Mouse (Mus musculus) C2C12 (cell line): ENCODE data around the gene Kif13a. TPM values are rescaled to one million over a fixed set of nuclear protein-coding genes. Genes with fewer than 3 reads are reported as not detected.

ENCODE experiments used
- H3K27me3 ChIP-seq: one replicate; pipeline ENCODE4 v1.6.1; 2011; ENCODE audit not compliant: control insufficient read depth, insufficient read depth, insufficient read length
- H3K36me3 ChIP-seq: one replicate; pipeline ENCODE4 v1.6.1; 2011; ENCODE audit not compliant: control insufficient read depth, insufficient read depth
- H3K4me3 ChIP-seq: one replicate; pipeline ENCODE4 v1.5.1; 2011; ENCODE audit warnings: mild to moderate bottlenecking, control low read depth; ENCODE audit not compliant: poor library complexity, insufficient read depth, severe bottlenecking
- H3K79me2 ChIP-seq: one replicate; pipeline ENCODE4 v1.6.1; 2011; ENCODE audit not compliant: control insufficient read depth, insufficient read depth
- H3K79me3 ChIP-seq: one replicate; pipeline ENCODE4 v1.6.1; 2011; ENCODE audit warnings: low read depth, control low read depth
- H3ac ChIP-seq: one replicate; pipeline ENCODE3; 2011; ENCODE audit warnings: low read depth; ENCODE audit not compliant: control insufficient read depth, insufficient read length
- CEBPB ChIP-seq: IDR thresholded peaks from one replicate; pipeline ENCODE4 v1.6.1; 2011; ENCODE audit warnings: low read depth, mild to moderate bottlenecking, control low read depth, moderate library complexity
- CTCF ChIP-seq: IDR thresholded peaks from one replicate; pipeline ENCODE4 v1.5.1; 2011; ENCODE audit not compliant: control insufficient read depth, insufficient read depth, insufficient read length
- FOSL1 ChIP-seq: IDR thresholded peaks from one replicate; pipeline ENCODE4 v1.8.0; 2011; ENCODE audit warnings: mild to moderate bottlenecking, low read length; ENCODE audit not compliant: poor library complexity, insufficient read depth, severe bottlenecking
- MAX ChIP-seq: IDR thresholded peaks from one replicate; pipeline ENCODE4 v1.6.1; 2011; ENCODE audit warnings: mild to moderate bottlenecking, control low read depth
- MYOD1 ChIP-seq: IDR thresholded peaks from one replicate; pipeline ENCODE4 v1.6.1; 2011; ENCODE audit warnings: low read depth; ENCODE audit not compliant: control insufficient read depth, insufficient read length
- MYOG ChIP-seq: IDR thresholded peaks from one replicate; pipeline ENCODE4 v1.6.1; 2011; ENCODE audit not compliant: control insufficient read depth, insufficient read length; ENCODE audit errors: extremely low read depth
- USF1 ChIP-seq: IDR thresholded peaks from one replicate; pipeline ENCODE4 v1.6.1; 2011; ENCODE audit warnings: low read depth, mild to moderate bottlenecking, control low read depth, moderate library complexity
- polyA plus RNA-seq: library from polyadenylated mRNA; unstranded; fragments of >200 nt; fragmentation: generic; extraction: Trizol; gene quantifications from one replicate; pipeline ENCODE4 v1.2.1, GENCODE M21; 2012; ENCODE audit warnings: missing spikeins

The Kif13a gene
- polyA plus RNA-seq, 1 experiment, result 9.2 TPM

- no peaks in the 10 kb centered on the region for H3K36me3 ChIP-seq
- TF ChIP-seq FOSL1 (no peak), MYOG (no peak), MYOD1 (no peak), USF1 (no peak), MAX (no peak), CEBPB (no peak), CTCF (no peak)
- H3K79me3 ChIP-seq, result peaks cover 14% of the 10 kb centered on the region
- peak overlapping the region; percentile 64 for H3K4me3 ChIP-seq
- H3K27me3 ChIP-seq, result no peaks in the 10 kb centered on the region
- H3K79me2 ChIP-seq, result peaks cover 38% of the 10 kb centered on the region
- peak overlapping the region; percentile 88 for H3ac ChIP-seq
Measured at GRCm38 (mm10) chr13:46928961-46929691, 541 bp downstream of the Kif13a start.

DNA sequence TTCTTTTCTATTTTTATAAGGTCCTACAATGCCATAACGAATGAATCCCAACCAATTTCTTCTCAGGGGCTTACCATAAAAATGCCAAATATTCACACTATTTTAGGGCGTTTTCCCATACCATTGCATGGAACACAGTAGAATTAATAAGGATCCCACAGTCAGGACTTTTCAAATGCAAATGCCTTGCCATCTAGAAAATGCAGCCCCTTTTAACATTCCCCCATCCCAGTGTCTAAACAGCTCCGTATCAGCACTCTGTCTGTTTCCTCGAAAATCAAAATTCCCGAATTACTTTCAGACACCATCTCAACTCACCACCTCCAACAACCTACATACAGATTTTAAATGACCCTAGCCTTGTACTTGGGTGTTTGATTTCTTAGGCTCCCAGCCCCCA lies 1.3 kb downstream of the Kif13a start:
- peaks cover 46% of the 10 kb centered on the region for H3K79me2 ChIP-seq
- H3K79me3 ChIP-seq, result peaks cover 14% of the 10 kb centered on the region
- no peak overlapping the region for H3ac ChIP-seq
- no peaks in the 10 kb centered on the region for H3K27me3 ChIP-seq
- H3K4me3 ChIP-seq, result peak overlapping the region; percentile 64
- H3K36me3 ChIP-seq, result no peaks in the 10 kb centered on the region
- TF ChIP-seq MAX, result no peak
- no peak for TF ChIP-seq MYOG
- no peak for TF ChIP-seq CTCF
- no peak for TF ChIP-seq USF1
- no peak for TF ChIP-seq CEBPB
- no peak for TF ChIP-seq FOSL1
- no peak for TF ChIP-seq MYOD1

GRCm38 (mm10) chr13:46925671-46926070 lies 4.0 kb downstream of the Kif13a start:
- no peak for TF ChIP-seq CEBPB
- Histone ChIP-seq H3K79me3 (peaks cover 14% of the 10 kb centered on the region), H3K79me2 (peaks cover 46% of the 10 kb centered on the region), H3K4me3 (no peak overlapping the region), H3K27me3 (no peaks in the 10 kb centered on the region), H3K36me3 (no peaks in the 10 kb centered on the region), H3ac (no peak overlapping the region)

GRCm38 (mm10) chr13:46921559-46921958 lies 8.1 kb downstream of the Kif13a start:
- TF ChIP-seq FOSL1, result no peak
- no peak for TF ChIP-seq MYOD1
- TF ChIP-seq USF1, result no peak
- no peak for TF ChIP-seq MAX
- no peak for TF ChIP-seq CTCF
- no peak for TF ChIP-seq CEBPB

DNA sequence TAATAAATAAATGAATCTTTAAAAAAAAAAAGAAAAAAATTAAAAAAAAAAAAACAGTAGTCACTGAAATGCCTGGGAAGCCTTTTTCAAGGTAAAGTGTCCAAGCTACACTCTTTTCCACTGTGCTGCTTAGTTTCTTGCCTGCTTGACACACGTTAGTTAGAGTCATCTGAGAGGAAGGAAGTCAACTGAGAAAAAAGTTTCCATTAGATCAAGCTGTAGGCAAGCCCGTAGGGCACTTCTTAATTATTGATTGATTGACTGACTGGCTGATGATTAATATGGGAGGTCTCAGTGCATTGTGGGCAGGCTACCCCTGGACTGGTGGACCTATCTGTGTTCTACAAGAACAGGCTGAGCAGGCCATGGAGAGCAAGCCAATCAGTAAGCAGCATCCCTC lies 9.9 kb downstream of the Kif13a start:
- no peak overlapping the region for H3K4me3 ChIP-seq
- no peaks in the 10 kb centered on the region for H3K27me3 ChIP-seq
- H3ac ChIP-seq, result no peak overlapping the region
- H3K79me3 ChIP-seq, result no peaks in the 10 kb centered on the region
- no peaks in the 10 kb centered on the region for H3K36me3 ChIP-seq
- TF ChIP-seq CTCF, result no peak
- TF ChIP-seq MYOD1, result no peak
- TF ChIP-seq FOSL1, result no peak
- no peak for TF ChIP-seq MYOG
- no peak for TF ChIP-seq USF1
- TF ChIP-seq CEBPB, result no peak
- TF ChIP-seq MAX, result no peak
- H3K79me2 ChIP-seq, result peaks cover 15% of the 10 kb centered on the region

More at GRCm38 (mm10) chr13:46921559-46921958, 8.1 kb downstream of the Kif13a start:
- H3K36me3 ChIP-seq, result no peaks in the 10 kb centered on the region
- peaks cover 4% of the 10 kb centered on the region for H3K79me3 ChIP-seq
- H3K79me2 ChIP-seq, result peaks cover 21% of the 10 kb centered on the region
- no peak overlapping the region for H3ac ChIP-seq
- no peak overlapping the region for H3K4me3 ChIP-seq
- H3K27me3 ChIP-seq, result no peaks in the 10 kb centered on the region

GRCm38 (mm10) chr13:46918509-46918908 lies 11.2 kb downstream of the Kif13a start:
- no peaks in the 10 kb centered on the region for H3K27me3 ChIP-seq
- no peak for TF ChIP-seq MAX
- TF ChIP-seq CEBPB, result no peak
- no peak for TF ChIP-seq MYOG
- TF ChIP-seq MYOD1, result no peak
- peaks cover 2% of the 10 kb centered on the region for H3K79me2 ChIP-seq
- H3K79me3 ChIP-seq, result no peaks in the 10 kb centered on the region
- H3K36me3 ChIP-seq, result no peaks in the 10 kb centered on the region
- no peak overlapping the region for H3ac ChIP-seq
- no peak overlapping the region for H3K4me3 ChIP-seq
